Mouse (Mus musculus): ENCODE data around the gene Focad. TPM values are rescaled to one million over a fixed set of nuclear protein-coding genes. Genes with fewer than 3 reads are reported as not detected.

The Focad gene
- polyA plus RNA-seq, 1 experiment = 9.5 TPM

DNA sequence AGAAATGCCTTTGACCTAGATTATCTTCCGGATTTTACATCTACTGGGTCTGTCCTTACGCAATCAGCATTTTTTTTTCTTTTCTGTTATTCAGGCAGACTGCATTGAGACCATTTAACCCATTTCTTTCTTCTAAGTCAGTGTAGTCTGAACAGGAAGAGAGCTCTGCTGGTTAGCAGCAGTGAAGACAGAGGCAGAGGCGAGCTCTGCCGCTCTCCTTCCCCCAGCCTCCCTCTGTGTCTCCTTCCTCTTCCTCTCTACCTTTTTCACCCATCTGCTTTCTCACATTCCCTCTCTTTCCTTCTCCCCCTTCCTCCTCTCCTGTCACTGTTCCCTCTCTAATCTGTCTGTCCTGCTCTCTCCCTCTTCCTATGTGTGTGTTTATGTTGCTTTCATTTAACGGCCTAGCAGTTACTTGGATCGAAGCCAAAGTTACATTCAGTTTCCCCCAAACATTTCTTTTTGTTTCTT is 181.2 kb downstream of the Focad start:
- H3K4me3 ChIP-seq (replicated peaks; ENCODE audit: extremely low read depth, low read depth, low read length) = no peak overlapping the region
- 12% methylated on average over 6 of the region's 6 CpGs for WGBS
- H3K4me1 ChIP-seq (ENCODE audit: control insufficient read depth, insufficient read depth, low read length) = peaks cover 7% of the 10 kb centered on the region
- TF ChIP-seq CTCF (IDR thresholded peaks at IDR 0.05; ENCODE audit: insufficient read depth, low read length) = no peak
- no peak for TF ChIP-seq POLR2A (IDR thresholded peaks at IDR 0.05; ENCODE audit: borderline replicate concordance, extremely low read depth, low read depth, low read length)
- no peak for DNase-seq

- TF ChIP-seq CTCF (IDR thresholded peaks at IDR 0.05; ENCODE audit: insufficient read depth, low read length) = no peak
- no peak for TF ChIP-seq POLR2A (IDR thresholded peaks at IDR 0.05; ENCODE audit: borderline replicate concordance, extremely low read depth, low read depth, low read length)
- Histone ChIP-seq H3K4me1 (ENCODE audit: control insufficient read depth, insufficient read depth, low read length) (peaks cover 7% of the 10 kb centered on the region), H3K4me3 (replicated peaks; ENCODE audit: extremely low read depth, low read depth, low read length) (no peak overlapping the region)
- WGBS = 77% methylated on average over 4 of the region's 4 CpGs
- no peak for DNase-seq
These were observed 181.8 kb downstream of the Focad start for GRCm38 (mm10) chr4:88276058-88276734.

DNA sequence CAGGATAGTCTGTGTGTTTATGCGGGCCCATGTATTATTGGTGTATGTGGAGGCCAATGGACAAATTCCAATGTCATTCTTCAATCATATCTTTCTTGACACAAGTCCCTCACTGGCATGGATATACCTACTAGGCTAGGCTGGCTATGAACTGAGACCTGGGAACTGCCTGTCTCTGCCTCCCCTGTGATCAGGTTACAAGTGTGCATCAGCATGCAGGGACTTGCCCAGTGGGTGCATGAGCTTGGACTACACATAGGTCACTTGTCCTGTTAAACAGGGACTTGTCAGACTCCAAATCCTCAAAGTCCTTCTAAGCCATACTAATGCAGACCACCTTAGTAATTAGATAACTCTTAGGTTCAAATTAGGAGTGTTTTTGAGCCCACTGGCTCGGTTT is 184.1 kb downstream of the Focad start:
- no peak for TF ChIP-seq CTCF (IDR thresholded peaks at IDR 0.05; ENCODE audit: insufficient read depth, low read length)
- TF ChIP-seq POLR2A (IDR thresholded peaks at IDR 0.05; ENCODE audit: borderline replicate concordance, extremely low read depth, low read depth, low read length) = no peak
- no peak for DNase-seq
- Histone ChIP-seq H3K4me1 (ENCODE audit: control insufficient read depth, insufficient read depth, low read length) (peaks cover 7% of the 10 kb centered on the region), H3K4me3 (replicated peaks; ENCODE audit: extremely low read depth, low read depth, low read length) (no peak overlapping the region)
- 87% methylated on average over 2 of the region's 2 CpGs for WGBS

- 94% methylated on average over 2 of the region's 2 CpGs for WGBS
- peaks cover 5% of the 10 kb centered on the region for H3K4me1 ChIP-seq (ENCODE audit: control insufficient read depth, insufficient read depth, low read length)
- H3K4me3 ChIP-seq (replicated peaks; ENCODE audit: extremely low read depth, low read depth, low read length) = no peak overlapping the region
- DNase-seq = no peak
- TF ChIP-seq POLR2A (IDR thresholded peaks at IDR 0.05; ENCODE audit: borderline replicate concordance, extremely low read depth, low read depth, low read length) (no peak), CTCF (IDR thresholded peaks at IDR 0.05; ENCODE audit: insufficient read depth, low read length) (no peak)
These were observed 186.1 kb downstream of the Focad start for GRCm38 (mm10) chr4:88280536-88280935.

GRCm38 (mm10) chr4:88295537-88295936 is 201.1 kb downstream of the Focad start:
- H3K4me3 ChIP-seq (replicated peaks; ENCODE audit: extremely low read depth, low read depth, low read length) = no peak overlapping the region
- H3K4me1 ChIP-seq (ENCODE audit: control insufficient read depth, insufficient read depth, low read length) = no peaks in the 10 kb centered on the region; the same call in 1 of the 2 replicates
- 75% methylated on average over 6 of the region's 6 CpGs for WGBS
- DNase-seq = no peak
- TF ChIP-seq CTCF (IDR thresholded peaks at IDR 0.05; ENCODE audit: insufficient read depth, low read length) (no peak), POLR2A (IDR thresholded peaks at IDR 0.05; ENCODE audit: borderline replicate concordance, extremely low read depth, low read depth, low read length) (no peak)

- DNase-seq = no peak
- H3K4me3 ChIP-seq (replicated peaks; ENCODE audit: extremely low read depth, low read depth, low read length) = no peak overlapping the region
- H3K4me1 ChIP-seq (ENCODE audit: control insufficient read depth, insufficient read depth, low read length) = no peaks in the 10 kb centered on the region; the same call in 1 of the 2 replicates
- WGBS = 77% methylated on average over 3 of the region's 3 CpGs
- no peak for TF ChIP-seq POLR2A (IDR thresholded peaks at IDR 0.05; ENCODE audit: borderline replicate concordance, extremely low read depth, low read depth, low read length)
- TF ChIP-seq CTCF (IDR thresholded peaks at IDR 0.05; ENCODE audit: insufficient read depth, low read length) = no peak
These were observed 205.1 kb downstream of the Focad start for GRCm38 (mm10) chr4:88299551-88299950.

DNA sequence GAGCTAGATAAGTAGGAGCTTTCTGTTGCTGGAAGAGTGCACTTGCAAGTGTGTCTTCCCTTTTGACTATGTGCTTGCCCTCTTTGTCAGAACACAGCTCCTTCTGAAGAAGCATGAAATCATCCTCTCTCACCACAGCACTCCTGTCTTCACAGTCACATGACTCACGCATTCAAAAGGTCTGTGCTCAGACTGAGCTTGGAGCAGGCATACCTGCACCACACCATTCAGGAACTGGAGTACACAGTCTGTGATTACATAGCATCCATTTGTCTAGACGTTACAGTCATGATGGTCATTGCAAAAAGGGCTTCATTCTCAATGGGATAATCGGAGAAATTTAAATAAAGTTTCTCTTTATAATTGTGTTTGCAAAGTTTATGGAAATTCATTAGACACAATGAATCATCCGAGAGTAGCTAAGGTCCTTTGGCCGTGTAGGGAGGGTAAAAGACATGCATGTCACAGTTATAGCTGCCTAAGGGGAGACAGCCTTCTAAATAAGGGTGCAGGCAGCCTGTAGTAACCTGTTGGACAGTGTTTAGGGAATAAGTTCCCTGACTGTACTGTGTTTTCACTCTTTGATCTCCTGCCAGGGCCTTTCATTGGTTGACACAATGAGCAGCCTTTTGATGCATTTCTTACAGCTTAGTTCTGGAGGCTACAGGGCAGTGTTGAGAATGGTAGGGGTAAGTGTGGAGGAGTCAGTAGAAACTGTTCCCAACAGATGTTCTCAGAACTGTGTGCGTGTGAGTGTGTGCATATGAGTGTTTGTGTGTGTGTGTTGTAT is 206.6 kb downstream of the Focad start:
- no peak overlapping the region for H3K4me3 ChIP-seq (replicated peaks; ENCODE audit: extremely low read depth, low read depth, low read length)
- 76% methylated on average over 6 of the region's 6 CpGs for WGBS
- DNase-seq = no peak
- H3K4me1 ChIP-seq (ENCODE audit: control insufficient read depth, insufficient read depth, low read length) = no peaks in the 10 kb centered on the region; the same call in 1 of the 2 replicates
- TF ChIP-seq CTCF (IDR thresholded peaks at IDR 0.05; ENCODE audit: insufficient read depth, low read length) = no peak
- TF ChIP-seq POLR2A (IDR thresholded peaks at IDR 0.05; ENCODE audit: borderline replicate concordance, extremely low read depth, low read depth, low read length) = no peak

DNA sequence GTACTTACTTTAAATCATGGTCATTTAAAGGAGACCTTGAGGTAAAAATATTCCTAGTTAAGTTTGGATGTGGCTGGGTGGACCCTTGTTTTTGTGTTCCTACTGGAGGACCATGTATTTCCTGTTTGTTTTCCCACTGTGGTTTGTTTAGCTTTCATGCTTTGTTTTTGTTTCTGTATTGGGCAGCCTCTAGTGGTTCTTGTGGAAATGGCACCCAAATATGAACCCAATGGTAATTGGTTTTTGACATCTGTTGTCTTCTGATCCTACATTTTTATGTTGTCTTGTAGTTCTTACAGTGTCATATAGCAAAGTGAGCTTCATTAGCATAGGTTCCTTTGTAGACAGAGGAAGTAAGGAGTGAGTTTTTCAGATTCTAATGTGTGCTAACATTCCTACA is 207.9 kb downstream of the Focad start:
- Histone ChIP-seq H3K4me1 (ENCODE audit: control insufficient read depth, insufficient read depth, low read length) (no peaks in the 10 kb centered on the region; the same call in 1 of the 2 replicates), H3K4me3 (replicated peaks; ENCODE audit: extremely low read depth, low read depth, low read length) (no peak overlapping the region)
- no peak for DNase-seq
- TF ChIP-seq POLR2A (IDR thresholded peaks at IDR 0.05; ENCODE audit: borderline replicate concordance, extremely low read depth, low read depth, low read length) (no peak), CTCF (IDR thresholded peaks at IDR 0.05; ENCODE audit: insufficient read depth, low read length) (0 out of 2 replicates have a peak, but pooled peaks have one; percentile 1)

GRCm38 (mm10) chr4:88307691-88308090 is 213.3 kb downstream of the Focad start:
- Histone ChIP-seq H3K4me1 (ENCODE audit: control insufficient read depth, insufficient read depth, low read length) (no peaks in the 10 kb centered on the region), H3K4me3 (replicated peaks; ENCODE audit: extremely low read depth, low read depth, low read length) (no peak overlapping the region)
- WGBS = 92% methylated on average over 3 of the region's 3 CpGs
- TF ChIP-seq CTCF (IDR thresholded peaks at IDR 0.05; ENCODE audit: insufficient read depth, low read length) (no peak), POLR2A (IDR thresholded peaks at IDR 0.05; ENCODE audit: borderline replicate concordance, extremely low read depth, low read depth, low read length) (no peak)
- DNase-seq = no peak
